Mouse (Mus musculus) bone marrow, adult 2 months (tissue): Measurements from ENCODE around the gene Tmem171.

ENCODE experiments used
- CTCF ChIP-seq: fragments of 200-500 bp; IDR thresholded peaks from 2 replicates; pipeline ENCODE4 v1.5.1; 2011; ENCODE audit warnings: low read length, control low read depth; ENCODE audit not compliant: control insufficient read depth, insufficient read depth
- POLR2A ChIP-seq: fragments of 200-500 bp; IDR thresholded peaks from 2 replicates; pipeline ENCODE4 v1.6.1; 2011; ENCODE audit warnings: low read depth, mild to moderate bottlenecking, control low read depth, low read length, borderline replicate concordance; ENCODE audit not compliant: control insufficient read depth

DNA sequence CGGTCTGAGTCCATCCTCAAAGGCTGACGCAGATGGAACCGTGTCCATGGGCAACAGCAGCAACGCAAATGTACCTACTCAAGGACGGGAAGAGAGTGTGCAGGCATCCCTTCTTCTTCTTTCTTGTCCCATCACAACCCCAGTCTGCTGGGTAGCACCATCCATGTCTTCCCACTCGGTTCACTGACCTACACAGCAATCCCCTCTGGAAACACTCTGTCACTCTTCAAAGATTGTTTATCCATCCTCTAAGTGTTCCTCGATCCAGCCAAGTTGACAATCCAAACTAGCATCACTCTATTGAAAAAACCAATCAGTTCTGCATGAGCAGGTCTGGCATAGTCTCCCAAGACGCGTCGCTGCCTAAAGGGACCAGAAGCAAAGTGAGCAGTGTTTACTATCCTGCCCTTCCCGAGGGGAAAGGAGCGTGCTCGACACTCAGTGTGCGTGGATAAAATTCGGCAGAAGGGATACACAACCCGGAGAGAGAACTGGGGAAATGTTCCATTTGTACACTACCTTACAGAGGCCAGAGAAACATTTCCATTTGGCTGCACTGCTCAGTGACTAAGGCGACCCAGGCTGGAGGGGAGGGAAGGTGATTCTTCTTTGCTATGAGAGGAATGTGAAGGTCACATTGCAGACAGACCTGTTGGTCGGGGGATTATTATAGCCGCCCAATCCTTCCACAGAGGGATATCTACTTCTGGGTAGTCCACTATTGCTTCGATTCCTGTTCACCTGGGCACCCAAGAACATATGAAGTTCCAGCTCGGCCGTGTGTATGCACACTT lies 46.7 kb downstream of the Tmem171 start:
- TF ChIP-seq CTCF (no peak), POLR2A (no peak)
